Mouse (Mus musculus) kidney, adult 2 months (tissue): ENCODE measurements at regions not wholly inside any gene's neighbourhood (a gene's known extent, or its start where the extent isn't known, plus 50 kb on each side); places are given as distances from the start of the nearest gene placed in this dataset.

Source experiments
- CTCF ChIP-seq: fragments of 200-500 bp; conservative IDR thresholded peaks from 2 replicates; pipeline ENCODE4 v1.5.1; 2011; ENCODE audit warnings: low read depth, mild to moderate bottlenecking, control low read depth, low read length, moderate library complexity, mixed read lengths; ENCODE audit not compliant: insufficient read depth, insufficient read length
- POLR2A ChIP-seq: fragments of 200-500 bp; IDR thresholded peaks from one replicate; pipeline ENCODE4 v1.6.1; 2011; ENCODE audit warnings: low read depth, low read length, control low read depth

GRCm38 (mm10) chr2:75408016-75408415 lies 251.0 kb upstream of the Hnrnpa3 start:
- no peak for TF ChIP-seq POLR2A
- TF ChIP-seq CTCF = no peak
